Mouse (Mus musculus): ENCODE results near the gene Plekho1.

DNA sequence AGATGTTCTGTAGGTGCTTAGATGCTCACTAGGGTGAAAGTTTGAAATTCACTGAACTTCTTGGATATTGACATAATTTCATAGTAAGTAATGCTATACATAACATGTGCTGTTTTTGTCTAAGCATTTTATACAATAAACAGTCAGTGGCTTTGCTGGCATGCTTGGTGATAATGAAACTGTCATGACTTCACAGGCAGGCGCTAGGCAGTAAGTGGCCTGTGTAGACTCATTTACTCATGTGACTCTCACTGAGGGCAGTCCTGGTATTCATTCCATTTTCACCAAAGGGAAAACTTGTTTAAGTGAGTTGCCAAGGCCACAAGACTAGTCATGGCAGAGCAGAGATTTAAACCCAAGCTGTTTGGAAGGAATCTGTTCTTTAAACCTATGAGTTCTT, 26.5 kb downstream of the Plekho1 start:
- no peak for TF ChIP-seq CTCF (IDR thresholded peaks at IDR 0.05; ENCODE audit: borderline replicate concordance, extremely low read depth, insufficient read depth, insufficient read length)
- no peak for TF ChIP-seq POLR2A (IDR thresholded peaks at IDR 0.05; ENCODE audit: borderline replicate concordance, extremely low read depth, insufficient read depth, insufficient read length, poor library complexity, severe bottlenecking)
